Mouse (Mus musculus) cortical plate, adult 2 months (tissue): Measurements from ENCODE around the gene Dclre1a. TPM values are rescaled to one million over a fixed set of nuclear protein-coding genes. Genes with fewer than 3 reads are reported as not detected.
"Not testable (repeated sequence)": the region's sequence is repeated elsewhere in the genome, so short reads cannot be mapped to it uniquely, and the experiment has no call there.

Experiments
- H3K27ac ChIP-seq: fragments of 200-500 bp; 2 replicates; pipeline ENCODE4 v1.5.1; 2012; ENCODE audit warnings: low read length, control low read depth, inconsistent platforms; ENCODE audit not compliant: insufficient read depth
- H3K4me1 ChIP-seq: fragments of 200-500 bp; 2 replicates; pipeline ENCODE4 v1.6.1; 2011; ENCODE audit warnings: low read length; ENCODE audit not compliant: control insufficient read depth, insufficient read depth
- H3K4me3 ChIP-seq: fragments of 200-500 bp; 2 replicates; pipeline ENCODE4 v1.5.1; 2011; ENCODE audit warnings: mild to moderate bottlenecking, low read length, control low read depth; ENCODE audit not compliant: insufficient read depth
- CTCF ChIP-seq: fragments of 200-500 bp; IDR thresholded peaks from 2 replicates; pipeline ENCODE4 v1.5.1; 2011; ENCODE audit warnings: mild to moderate bottlenecking, control low read depth, low read length; ENCODE audit not compliant: insufficient read depth; ENCODE audit errors: extremely low read depth
- POLR2A ChIP-seq: fragments of 200-500 bp; IDR thresholded peaks from 2 replicates; pipeline ENCODE4 v1.6.1; 2011; ENCODE audit warnings: mild to moderate bottlenecking, low read length, control low read depth; ENCODE audit not compliant: insufficient read depth; ENCODE audit errors: extremely low read depth
- polyA plus RNA-seq: library from polyadenylated mRNA; depleted of rRNA; stranded (reverse); fragments of >200 nt; gene quantifications from 2 replicates; pipeline ENCODE4 v1.2.3, GENCODE M21; 2012

Dclre1a gene
- polyA plus RNA-seq, 1 experiment, result 7.1 TPM

DNA sequence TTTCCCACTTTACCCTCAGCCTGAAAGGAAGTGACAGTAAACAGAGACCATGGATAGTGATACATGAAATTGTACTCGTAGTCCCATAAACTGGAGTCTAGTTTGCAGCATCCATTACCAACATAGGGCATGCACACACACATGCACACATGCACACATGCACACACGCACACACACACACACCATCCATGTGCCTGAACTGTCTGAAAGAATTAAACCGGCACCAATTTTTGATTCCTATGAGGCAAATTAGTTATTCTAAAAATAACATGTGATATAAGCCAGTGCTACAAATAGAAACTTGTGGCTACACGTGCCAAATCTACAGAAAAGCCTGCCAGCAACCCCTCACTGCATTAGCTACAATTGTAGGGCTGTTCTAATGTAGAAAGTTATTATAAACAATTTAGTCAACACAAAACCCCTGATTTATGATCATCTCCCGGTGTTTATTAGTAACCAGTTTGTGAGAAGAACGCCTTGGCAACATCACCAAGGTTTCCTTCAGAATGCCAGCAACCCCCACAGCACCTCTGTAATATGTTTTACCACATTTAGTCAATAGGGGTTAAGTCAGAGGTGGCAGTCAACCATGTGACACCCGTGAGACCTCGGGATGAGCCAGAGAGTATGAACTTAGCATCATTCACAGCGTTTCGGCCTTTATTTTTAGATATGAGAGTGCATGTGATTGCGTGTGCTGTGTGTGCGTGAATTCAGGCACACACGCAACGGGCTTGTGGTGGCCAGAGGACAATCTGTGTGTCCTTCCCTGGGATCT, 14.5 kb downstream of the Dclre1a start:
- TF ChIP-seq POLR2A, result no peak
- TF ChIP-seq CTCF, result no peak
- H3K4me1 ChIP-seq, result no peaks in the 10 kb centered on the region
- H3K4me3 ChIP-seq, result no peak overlapping the region
- H3K27ac ChIP-seq, result no peak overlapping the region

DNA sequence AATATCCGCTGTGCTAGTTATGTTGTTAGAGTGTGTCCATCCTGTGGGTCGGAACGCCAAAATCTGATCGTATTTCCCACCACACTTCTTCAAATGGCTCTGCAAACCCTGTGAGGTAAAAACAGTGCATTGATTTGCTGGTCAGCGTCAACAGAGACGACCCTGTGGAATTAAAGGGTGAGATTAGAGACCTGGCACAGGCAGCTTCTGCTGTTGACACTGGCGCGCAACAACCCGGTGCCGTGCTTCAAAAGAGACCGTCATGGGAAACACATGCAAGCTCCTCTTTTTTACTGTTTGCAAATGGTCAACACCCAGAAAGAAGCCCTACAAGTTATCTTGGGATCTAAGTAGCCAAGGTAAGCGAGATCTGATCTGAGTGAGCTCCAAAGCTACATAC, 16.8 kb downstream of the Dclre1a start:
- Histone ChIP-seq H3K27ac (no peak overlapping the region), H3K4me1 (no peaks in the 10 kb centered on the region), H3K4me3 (no peak overlapping the region)
- TF ChIP-seq POLR2A (no peak), CTCF (no peak)

GRCm38 (mm10) chr19:56530529-56530928, 17.5 kb downstream of the Dclre1a start:
- H3K27ac ChIP-seq, H3K4me1 ChIP-seq, H3K4me3 ChIP-seq: not testable (repeated sequence)

- not testable (repeated sequence) for H3K4me3 ChIP-seq, H3K4me1 ChIP-seq, H3K27ac ChIP-seq
Observed at GRCm38 (mm10) chr19:56519408-56519807, 28.6 kb downstream of the Dclre1a start.

DNA sequence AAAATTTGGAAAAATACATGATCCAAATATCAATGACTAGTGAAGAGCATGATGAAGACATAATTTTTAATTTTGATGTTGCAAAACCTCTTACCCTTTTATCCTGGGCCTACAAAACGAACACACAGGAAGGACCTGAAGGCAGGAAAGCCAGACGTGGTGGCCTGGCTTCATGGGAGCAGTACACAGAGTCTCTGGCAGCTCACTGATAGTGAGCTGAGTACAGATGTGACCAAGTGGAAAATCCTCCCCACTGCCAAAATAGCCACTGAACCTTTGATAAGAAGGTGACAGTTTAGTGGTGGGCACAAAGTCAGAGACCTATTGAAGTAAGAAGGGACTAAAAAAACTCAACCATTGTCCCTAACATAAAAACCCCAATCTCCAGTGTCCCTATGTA, 34.5 kb downstream of the Dclre1a start:
- not testable (repeated sequence) for H3K4me3 ChIP-seq, H3K4me1 ChIP-seq, H3K27ac ChIP-seq

DNA sequence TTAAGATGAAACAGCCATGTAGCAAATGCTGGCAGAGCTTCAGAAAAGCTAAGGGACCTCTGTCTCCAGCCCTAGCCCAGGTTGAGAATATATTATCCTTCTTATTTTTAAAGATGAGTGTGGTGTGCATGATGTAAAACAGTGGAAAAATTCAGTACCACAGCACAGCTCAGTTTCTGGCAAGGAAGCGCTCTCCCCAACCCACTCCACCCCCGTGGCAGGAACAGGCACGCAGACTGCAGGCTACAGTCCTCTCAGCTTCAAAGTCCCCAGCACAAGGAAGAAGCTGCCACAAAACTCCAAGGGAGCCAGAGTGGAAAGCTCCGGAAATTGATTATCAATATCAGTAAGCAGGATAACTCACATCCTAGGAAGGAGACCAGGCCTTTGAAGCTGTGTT, 36.8 kb downstream of the Dclre1a start:
- H3K27ac ChIP-seq, H3K4me1 ChIP-seq, H3K4me3 ChIP-seq: not testable (repeated sequence)

DNA sequence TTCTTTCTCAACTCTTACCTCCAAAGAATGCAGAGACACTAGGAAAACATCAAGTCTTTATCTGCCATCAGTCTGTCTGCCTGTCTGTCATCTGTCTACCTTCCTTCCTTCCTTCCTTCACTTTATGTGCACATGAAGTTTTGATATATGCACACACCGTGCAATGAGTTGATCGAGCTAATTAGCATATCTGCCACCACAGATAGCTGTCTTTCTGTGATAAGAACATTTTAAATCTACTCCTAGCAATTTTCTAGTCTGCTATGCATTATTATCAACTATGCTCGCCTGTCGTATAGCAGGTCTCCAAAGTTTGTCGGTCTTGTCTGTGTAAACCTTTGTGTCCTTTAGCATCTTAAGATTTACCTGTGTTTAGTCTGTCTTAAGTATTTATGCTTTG, 44.5 kb downstream of the Dclre1a start:
- H3K4me1 ChIP-seq, H3K27ac ChIP-seq, H3K4me3 ChIP-seq: not testable (repeated sequence)

GRCm38 (mm10) chr19:56503069-56503468, 45.0 kb downstream of the Dclre1a start:
- H3K4me1 ChIP-seq, H3K27ac ChIP-seq: not testable (repeated sequence)

GRCm38 (mm10) chr19:56494157-56494556, 53.9 kb downstream of the Dclre1a start:
- not testable (repeated sequence) for H3K4me1 ChIP-seq, H3K4me3 ChIP-seq, H3K27ac ChIP-seq

More at GRCm38 (mm10) chr19:56503069-56503468, 45.0 kb downstream of the Dclre1a start:
- not testable (repeated sequence) for H3K4me3 ChIP-seq

DNA sequence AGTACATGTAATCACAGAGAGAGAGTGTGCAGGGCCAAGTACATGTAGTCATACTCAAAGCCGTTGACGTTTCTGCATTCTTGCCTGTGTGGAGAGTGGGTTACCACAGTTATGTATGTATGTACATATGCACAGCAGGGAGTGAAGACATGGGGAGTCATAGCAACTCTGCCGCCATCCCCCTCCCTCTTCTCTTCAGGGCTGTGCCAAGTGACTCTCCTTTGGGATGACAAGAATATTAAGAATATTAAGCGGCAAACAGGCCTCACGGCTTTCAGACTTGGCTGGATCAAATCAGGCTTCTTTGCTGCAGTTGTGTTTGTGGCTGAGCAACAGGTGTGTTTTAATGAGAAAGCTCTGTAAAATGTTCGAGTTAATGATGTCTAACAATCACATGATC, 58.4 kb downstream of the Dclre1a start:
- Histone ChIP-seq H3K4me1 (no peaks in the 10 kb centered on the region), H3K4me3 (no peak overlapping the region), H3K27ac (no peak overlapping the region)
- TF ChIP-seq CTCF (no peak), POLR2A (no peak)

DNA sequence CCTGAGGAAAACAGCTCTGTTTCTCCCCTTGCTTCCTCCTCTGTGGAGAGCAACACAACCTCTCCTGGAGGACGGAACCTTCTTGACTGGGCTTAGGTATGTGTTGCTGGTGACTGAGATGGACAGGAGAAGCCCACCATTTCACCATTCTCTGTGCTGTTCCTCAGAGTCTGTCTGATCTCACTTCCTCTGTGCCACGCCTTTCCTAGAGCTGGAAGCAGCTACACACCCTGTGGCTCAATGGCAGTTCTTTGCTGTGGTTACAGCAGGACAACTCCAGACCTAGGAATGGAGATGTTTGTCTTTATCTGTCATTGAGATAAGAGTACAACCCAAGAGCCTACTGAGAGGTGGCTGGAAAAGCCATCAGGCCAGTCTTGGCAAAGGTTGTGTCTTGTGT, 60.7 kb downstream of the Dclre1a start:
- Histone ChIP-seq H3K27ac (no peak overlapping the region), H3K4me1 (no peaks in the 10 kb centered on the region)
- no peak for TF ChIP-seq POLR2A
- no peak for TF ChIP-seq CTCF

GRCm38 (mm10) chr19:56486926-56487325, 61.1 kb downstream of the Dclre1a start:
- no peak overlapping the region for H3K4me3 ChIP-seq
- H3K27ac ChIP-seq, result no peak overlapping the region
- TF ChIP-seq CTCF, result no peak
- TF ChIP-seq POLR2A, result no peak
- H3K4me1 ChIP-seq, result no peaks in the 10 kb centered on the region

More for the DNA sequence above, 60.7 kb downstream of the Dclre1a start:
- H3K4me3 ChIP-seq, result no peak overlapping the region
